Mouse (Mus musculus): ENCODE data around the gene Lactbl1.
A peak's percentile ranks its signal among the peaks of the same experiment; 100 is the strongest.

GRCm38 (mm10) chr4:136648922-136649479, 26.6 kb downstream of the Lactbl1 start:
- no peak for TF ChIP-seq POLR2A (IDR thresholded peaks at IDR 0.05; ENCODE audit: borderline replicate concordance, insufficient read depth, low read length)
- TF ChIP-seq CTCF (IDR thresholded peaks at IDR 0.05; ENCODE audit: borderline replicate concordance, insufficient read depth, low read depth, low read length): peak; percentile 95
